Mouse (Mus musculus) intestine, embryonic 16.5 days (tissue): ENCODE data around the gene Otop1. TPM values are rescaled to one million over a fixed set of nuclear protein-coding genes. Genes with fewer than 3 reads are reported as not detected.
A peak's percentile ranks its signal among the peaks of the same experiment; 100 is the strongest.

Experiments used
- ATAC-seq: fragments of 200-750 bp; cut with Nextera tagmentation; 2 replicates; pipeline ENCODE4 v1.8.0; 2017; ENCODE audit warnings: moderate TSS enrichment, moderate library complexity
- H3K27ac ChIP-seq: fragments of 300-500 bp; sonication (generic); 2 replicates; pipeline ENCODE4 v1.5.1; 2014; ENCODE audit warnings: mild to moderate bottlenecking, low read length
- H3K27me3 ChIP-seq: fragments of 300-500 bp; sonication (generic); replicated peaks from 2 replicates; pipeline ENCODE4 v1.6.1; 2014; ENCODE audit warnings: low read length, control low read depth, mixed read lengths; ENCODE audit not compliant: control insufficient read depth, insufficient read depth
- H3K36me3 ChIP-seq: fragments of 300-500 bp; sonication (generic); 2 replicates; pipeline ENCODE4 v1.6.1; 2014; ENCODE audit warnings: low read length, control low read depth; ENCODE audit not compliant: control insufficient read depth, insufficient read depth
- H3K4me1 ChIP-seq: fragments of 300-500 bp; sonication (generic); 2 replicates; pipeline ENCODE4 v1.6.1; 2014; ENCODE audit warnings: low read length, control low read depth, mixed read lengths; ENCODE audit not compliant: control insufficient read depth, insufficient read depth
- H3K4me2 ChIP-seq: fragments of 300-500 bp; sonication (generic); 2 replicates; pipeline ENCODE4 v1.6.1; 2014; ENCODE audit warnings: low read depth, low read length, control low read depth
- H3K4me3 ChIP-seq: fragments of 300-500 bp; sonication (generic); 2 replicates; pipeline ENCODE4 v1.5.1; 2014; ENCODE audit warnings: mild to moderate bottlenecking, low read length
- H3K9ac ChIP-seq: fragments of 300-500 bp; sonication (generic); 2 replicates; pipeline ENCODE4 v1.6.1; 2014; ENCODE audit warnings: low read depth, low read length
- H3K9me3 ChIP-seq: fragments of 300-500 bp; sonication (generic); 2 replicates; pipeline ENCODE4 v1.6.1; 2016; ENCODE audit warnings: low read length, control low read depth; ENCODE audit not compliant: control insufficient read depth
- WGBS: fragments of 180-500 bp; shearing (Covaris S2); extraction: QIAGEN DNeasy Blood & Tissue Kit; methylation state at CpG from one replicate; pipeline ENCODE4 v1.1.7; 2014; 5-methylcytosine and 5-hydroxymethylcytosine counted together
- polyA plus RNA-seq: library from polyadenylated mRNA; unstranded; fragments of >200 nt; fragmentation: Nextera tagmentation; extraction: Ambion mirVana; gene quantifications from 2 replicates; pipeline ENCODE4 v1.2.1, GENCODE M21; 2015

Gene Otop1
- polyA plus RNA-seq, 1 experiment from 2014 or later, result not detected

DNA sequence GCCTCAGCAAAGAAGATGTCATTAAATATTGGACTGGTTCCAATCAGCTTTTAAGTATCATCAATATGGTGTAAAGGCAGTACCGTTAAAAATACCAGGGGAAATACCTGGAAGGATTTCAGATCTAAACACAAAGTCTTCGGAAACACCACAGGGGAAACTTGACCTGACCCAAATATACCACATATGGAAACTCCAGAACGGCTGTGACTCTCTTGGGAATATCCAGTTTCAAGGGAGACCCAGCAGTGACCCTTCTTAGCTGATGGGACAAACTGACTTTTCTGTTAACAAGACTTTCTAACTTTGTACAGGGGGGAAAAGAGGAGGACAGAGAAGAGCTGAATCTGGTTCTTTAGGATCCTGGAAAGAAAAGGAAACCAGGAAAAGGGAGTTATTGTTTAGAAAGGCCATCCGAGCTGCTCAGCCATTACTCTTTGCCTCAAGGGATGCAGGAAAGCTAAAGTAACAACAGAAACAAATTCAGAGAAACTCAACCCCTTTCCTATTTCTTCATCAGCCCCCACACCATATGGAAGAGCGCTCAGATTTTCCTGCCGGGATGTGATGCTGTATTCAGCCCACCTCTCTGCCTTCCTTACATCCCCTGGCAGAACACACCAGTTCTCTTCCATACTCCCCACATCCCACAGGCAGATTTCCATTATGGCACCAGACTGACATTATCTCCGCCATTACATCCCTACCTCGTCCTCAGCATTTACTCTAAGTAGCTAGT is 17.6 kb upstream of the Otop1 start:
- H3K9me3 ChIP-seq, result no peaks in the 10 kb centered on the region

DNA sequence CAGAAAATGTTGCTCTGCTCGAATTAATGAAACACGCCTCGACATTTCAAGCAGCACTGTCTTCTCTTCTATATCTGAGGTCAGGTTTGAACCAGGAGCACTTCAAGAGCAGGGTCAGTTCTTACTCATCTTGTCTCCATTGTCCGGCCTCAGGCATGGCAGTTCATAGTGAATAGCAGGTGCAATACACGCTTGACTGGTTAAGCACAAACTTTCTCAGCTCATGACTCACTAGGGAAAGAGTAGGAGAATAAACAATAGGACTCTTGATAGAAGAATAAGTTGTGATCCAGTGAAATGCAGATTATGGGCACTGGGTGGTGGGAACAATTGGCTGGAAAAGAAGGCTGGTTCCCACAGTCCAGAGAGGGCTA is 17.0 kb upstream of the Otop1 start:
- 84% methylated on average over 5 of the region's 5 CpGs for WGBS
- no peak overlapping the region for H3K27ac ChIP-seq
- H3K27me3 ChIP-seq, result no peaks in the 10 kb centered on the region
- 0 out of 2 replicates have a peak, but pooled peaks cover 4% of the 10 kb centered on the region for H3K36me3 ChIP-seq
- no peak overlapping the region for H3K9ac ChIP-seq
- no peak overlapping the region for H3K4me3 ChIP-seq
- peaks cover 4% of the 10 kb centered on the region; the same call in 1 of the 2 replicates for H3K4me1 ChIP-seq
- no peak for ATAC-seq
- H3K9me3 ChIP-seq, result no peaks in the 10 kb centered on the region
- H3K4me2 ChIP-seq, result no peak overlapping the region

More for the DNA sequence above, 17.6 kb upstream of the Otop1 start:
- no peak for ATAC-seq
- H3K4me1 ChIP-seq, result peaks cover 4% of the 10 kb centered on the region; the same call in 1 of the 2 replicates
- H3K4me3 ChIP-seq, result no peak overlapping the region
- WGBS, result 82% methylated on average over 8 of the region's 8 CpGs
- H3K4me2 ChIP-seq, result no peak overlapping the region
- H3K9ac ChIP-seq, result no peak overlapping the region
- H3K27ac ChIP-seq, result no peak overlapping the region
- no peaks in the 10 kb centered on the region for H3K27me3 ChIP-seq
- H3K36me3 ChIP-seq, result 0 out of 2 replicates have a peak, but pooled peaks cover 2% of the 10 kb centered on the region

DNA sequence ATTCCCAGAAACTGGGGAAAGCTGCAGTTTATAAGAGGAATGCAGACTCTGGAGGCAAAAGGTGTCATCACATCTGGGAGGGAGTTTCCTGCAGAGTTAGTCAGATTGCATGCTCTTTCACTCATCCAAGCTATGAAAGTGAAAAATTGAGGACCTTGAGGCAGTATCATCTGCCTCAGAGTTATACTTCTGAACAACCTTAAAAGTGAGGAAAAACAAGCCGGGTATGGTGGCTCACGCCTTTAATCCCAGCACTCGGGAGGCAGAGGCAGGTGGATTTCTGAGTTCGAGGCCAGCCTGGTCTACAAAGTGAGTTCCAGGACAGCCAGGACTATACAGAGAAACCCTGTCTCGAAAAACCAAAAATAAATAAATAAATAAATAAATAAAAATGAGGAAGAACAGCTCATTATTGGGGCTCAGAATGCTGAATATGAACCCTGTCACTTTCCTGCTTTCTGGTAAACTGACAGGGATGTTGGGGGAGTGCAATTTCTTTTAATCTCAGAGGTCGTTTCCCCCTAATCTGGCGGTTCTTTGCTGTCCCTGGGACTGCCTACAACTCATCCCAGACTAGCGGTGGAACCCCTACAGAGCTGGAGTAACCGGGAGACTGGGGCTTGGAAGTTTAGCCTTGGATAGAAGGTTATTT is 16.2 kb upstream of the Otop1 start:
- H3K27ac ChIP-seq, result peak overlapping the region; percentile 91
- H3K4me3 ChIP-seq, result peak overlapping the region; percentile 83
- no peaks in the 10 kb centered on the region for H3K9me3 ChIP-seq
- H3K9ac ChIP-seq, result peak overlapping the region; percentile 84
- H3K4me2 ChIP-seq, result peak overlapping the region; percentile 83
- ATAC-seq, result peak; percentile 52; the same call in 1 of the 2 replicates
- H3K4me1 ChIP-seq, result peaks cover 4% of the 10 kb centered on the region; the same call in 1 of the 2 replicates
- no peaks in the 10 kb centered on the region for H3K27me3 ChIP-seq
- H3K36me3 ChIP-seq, result 0 out of 2 replicates have a peak, but pooled peaks cover 6% of the 10 kb centered on the region
- WGBS, result 40% methylated on average over 9 of the region's 9 CpGs

DNA sequence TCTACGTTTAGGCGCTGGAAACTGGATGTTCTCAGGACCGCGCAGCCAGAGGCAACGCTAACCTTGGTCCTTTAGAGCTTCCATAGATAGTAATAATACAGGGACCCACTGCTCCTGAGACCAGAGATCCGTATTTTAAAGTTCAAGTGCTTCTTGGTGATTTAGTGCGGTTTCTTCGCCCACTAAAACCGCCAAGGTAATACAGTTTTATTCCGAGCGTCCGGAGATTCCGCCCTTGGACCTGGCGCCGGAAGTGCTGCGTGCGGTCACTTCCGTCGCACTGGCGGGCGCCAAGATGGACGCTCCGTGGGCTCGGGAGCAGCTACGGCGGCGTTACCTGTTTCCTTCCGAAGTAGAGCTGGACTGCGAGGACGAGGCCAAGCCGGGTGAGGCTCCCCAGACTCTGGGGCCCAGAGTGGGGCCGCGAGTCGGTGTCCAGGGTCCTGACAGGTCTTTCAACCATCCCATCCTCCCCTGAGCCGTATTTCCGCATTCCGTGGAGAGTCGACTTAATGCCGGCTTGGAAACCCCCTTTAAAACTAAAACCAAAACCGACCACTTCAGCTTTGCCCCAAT is 15.6 kb upstream of the Otop1 start, which contains the start of gene Tmem128:
Tmem128 (plus strand) TSS at position 79 of the 576 bp plus-strand sequence.
- peak; percentile 85 for ATAC-seq
- under 1% methylated on average over 40 of the region's 40 CpGs for WGBS

DNA sequence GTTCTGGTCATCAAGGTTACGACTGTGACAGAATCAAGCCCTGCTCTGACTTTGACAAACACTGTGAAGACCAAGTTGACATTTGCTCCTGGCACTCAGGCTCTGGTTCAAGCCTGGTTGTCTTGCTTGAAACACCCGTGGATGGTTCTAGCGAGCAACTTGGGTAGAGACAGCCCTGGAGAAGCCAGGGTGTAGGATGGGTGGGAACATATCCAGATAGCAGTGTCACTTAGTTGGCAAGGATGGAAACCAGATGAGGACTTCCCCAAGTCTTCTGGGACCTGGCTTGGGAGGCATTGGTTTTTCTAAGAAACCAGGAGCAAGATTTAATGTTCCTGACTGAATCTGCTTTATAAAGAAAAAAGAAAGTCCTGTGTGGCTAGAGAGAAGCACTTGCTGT is 4.8 kb upstream of the Otop1 start:
- no peaks in the 10 kb centered on the region for H3K4me1 ChIP-seq
- no peaks in the 10 kb centered on the region for H3K9me3 ChIP-seq
- no peak overlapping the region for H3K27ac ChIP-seq
- ATAC-seq, result no peak
- H3K4me3 ChIP-seq, result no peak overlapping the region
- WGBS, result 87% methylated on average over 3 of the region's 3 CpGs
- no peak overlapping the region for H3K4me2 ChIP-seq
- peaks cover 16% of the 10 kb centered on the region for H3K27me3 ChIP-seq
- peaks cover 3% of the 10 kb centered on the region; the same call in 1 of the 2 replicates for H3K36me3 ChIP-seq
- H3K9ac ChIP-seq, result no peak overlapping the region

More for the DNA sequence above, 15.6 kb upstream of the Otop1 start, which contains the start of gene Tmem128:
- peak within 1 kb of the TSS; percentile 84 for H3K9ac ChIP-seq
- peak within 1 kb of the TSS; percentile 83 for H3K4me3 ChIP-seq
- H3K9me3 ChIP-seq, result no peaks in the 10 kb centered on the region
- H3K36me3 ChIP-seq, result peaks cover 10% of the 10 kb centered on the region; the same call in 1 of the 2 replicates
- no peaks in the 10 kb centered on the region for H3K27me3 ChIP-seq
- H3K4me2 ChIP-seq, result peak within 1 kb of the TSS; percentile 83
- peak within 1 kb of the TSS; percentile 91 for H3K27ac ChIP-seq
- H3K4me1 ChIP-seq, result peaks cover 4% of the 10 kb centered on the region; the same call in 1 of the 2 replicates

DNA sequence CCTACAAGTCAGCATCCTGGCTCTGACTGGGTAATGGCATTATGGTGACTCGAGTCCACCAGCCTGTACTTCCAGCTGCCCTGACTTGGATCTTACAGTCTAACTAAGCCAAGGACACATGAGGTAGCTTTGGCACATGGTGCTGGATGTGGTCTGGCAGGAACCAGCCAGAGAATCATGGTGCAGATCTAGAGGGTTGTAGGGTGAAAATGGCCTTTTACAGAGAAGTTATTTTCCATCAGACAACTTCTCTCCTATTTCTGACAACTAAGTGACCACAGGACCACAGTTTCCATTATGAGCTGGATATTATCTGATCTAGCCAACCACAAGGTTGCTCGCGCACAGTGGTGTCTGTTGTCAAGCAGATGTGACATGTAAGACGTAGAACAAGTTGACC is 1.9 kb upstream of the Otop1 start:
- Histone ChIP-seq H3K4me2 (no peak overlapping the region), H3K9me3 (no peaks in the 10 kb centered on the region), H3K36me3 (no peaks in the 10 kb centered on the region), H3K27ac (no peak overlapping the region), H3K27me3 (peaks cover 42% of the 10 kb centered on the region), H3K4me3 (no peak overlapping the region), H3K9ac (no peak overlapping the region), H3K4me1 (peaks cover 7% of the 10 kb centered on the region)
- 86% methylated on average over 4 of the region's 4 CpGs for WGBS
- 0 out of 2 replicates have a peak, but pooled peaks have one; percentile 16 for ATAC-seq

DNA sequence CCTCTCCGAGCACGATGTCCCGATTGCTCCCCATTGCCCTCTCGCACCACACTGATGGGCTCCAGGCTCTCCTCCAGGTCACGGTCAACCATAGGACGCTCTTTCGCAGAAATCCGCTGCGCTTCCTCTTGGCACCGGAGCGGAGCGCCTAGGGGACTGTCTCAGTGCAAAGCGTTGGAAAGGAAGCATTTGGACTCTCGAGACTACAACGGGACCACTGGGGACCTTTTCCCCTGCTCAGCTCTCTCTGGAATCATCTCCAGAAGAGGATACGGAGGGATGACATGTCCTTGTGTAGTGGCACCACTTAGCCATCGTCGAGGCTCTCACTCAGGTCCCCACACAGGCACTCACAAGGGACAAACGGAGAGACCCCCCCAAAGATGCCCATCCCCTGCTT is 679 bp downstream of the Otop1 start:
- Histone ChIP-seq H3K36me3 (no peaks in the 10 kb centered on the region), H3K27ac (no peak overlapping the region), H3K4me2 (no peak overlapping the region), H3K9me3 (no peaks in the 10 kb centered on the region), H3K4me1 (peaks cover 7% of the 10 kb centered on the region), H3K27me3 (peaks cover 48% of the 10 kb centered on the region), H3K4me3 (no peak overlapping the region; the same call in 1 of the 2 replicates), H3K9ac (no peak overlapping the region)
- ATAC-seq, result no peak
- 1% methylated on average over 19 of the region's 19 CpGs for WGBS

DNA sequence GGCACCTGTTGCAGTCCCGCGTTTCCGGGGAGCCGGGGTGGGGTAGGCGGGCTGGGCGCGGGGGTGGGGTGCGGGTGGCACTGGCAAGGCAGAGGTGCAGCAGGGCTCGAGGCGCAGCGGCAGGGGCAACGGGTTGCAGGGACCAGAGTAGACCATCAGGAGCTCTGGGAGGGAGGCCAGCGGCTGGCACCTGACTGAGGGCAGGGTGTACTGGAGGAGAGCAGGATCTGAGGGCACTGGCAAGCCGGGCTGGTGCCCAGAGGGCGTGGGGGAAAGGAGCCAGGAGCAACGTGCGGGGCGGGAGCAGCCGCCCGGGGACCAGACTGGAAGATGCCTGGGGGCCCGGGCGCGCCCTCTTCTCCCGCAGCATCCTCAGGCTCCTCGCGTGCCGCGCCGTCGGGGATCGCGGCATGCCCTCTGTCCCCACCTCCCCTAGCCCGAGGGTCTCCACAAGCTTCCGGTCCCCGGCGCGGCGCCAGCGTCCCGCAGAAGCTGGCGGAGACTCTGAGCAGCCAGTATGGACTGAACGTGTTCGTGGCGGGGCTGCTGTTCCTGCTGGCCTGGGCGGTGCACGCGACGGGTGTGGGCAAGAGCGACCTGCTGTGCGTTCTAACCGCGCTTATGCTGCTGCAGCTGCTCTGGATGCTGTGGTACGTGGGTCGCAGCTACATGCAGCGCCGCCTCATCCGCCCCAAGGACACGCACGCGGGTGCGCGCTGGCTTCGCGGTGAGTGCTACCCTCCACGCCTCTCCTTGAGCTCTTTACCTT is 1.5 kb downstream of the Otop1 start:
- Histone ChIP-seq H3K9ac (no peak overlapping the region), H3K4me2 (peak overlapping the region; percentile 27), H3K4me3 (peak overlapping the region; percentile 35), H3K36me3 (no peaks in the 10 kb centered on the region), H3K27ac (no peak overlapping the region), H3K9me3 (no peaks in the 10 kb centered on the region), H3K27me3 (peaks cover 48% of the 10 kb centered on the region), H3K4me1 (peaks cover 7% of the 10 kb centered on the region)
- no peak for ATAC-seq
- WGBS, result 2% methylated on average over 55 of the region's 65 CpGs
